Mouse (Mus musculus) kidney, postnatal 0 days (tissue): Measurements from ENCODE around the gene Cnga1. TPM values are rescaled to one million over a fixed set of nuclear protein-coding genes. Genes with fewer than 3 reads are reported as not detected.

ENCODE experiments used
- ATAC-seq: fragments of 200-750 bp; cut with Nextera tagmentation; replicated peaks from 2 replicates; pipeline ENCODE4 v1.8.0; 2017; ENCODE audit warnings: low read depth, moderate number of reproducible peaks, moderate TSS enrichment, moderate library complexity; ENCODE audit not compliant: low FRiP score
- DNase-seq: peaks from one replicate; pipeline ENCODE4 v3.0.0-alpha.2; 2016; ENCODE audit warnings: low spot score
- H3K27ac ChIP-seq: fragments of 300-500 bp; sonication (generic); 2 replicates; pipeline ENCODE4 v1.5.1; 2014; ENCODE audit warnings: mild to moderate bottlenecking
- H3K27me3 ChIP-seq: fragments of 300-500 bp; sonication (generic); 2 replicates; pipeline ENCODE4 v1.6.1; 2014; ENCODE audit warnings: low read length, mixed read lengths; ENCODE audit not compliant: insufficient read depth
- H3K36me3 ChIP-seq: fragments of 300-500 bp; sonication (generic); 2 replicates; pipeline ENCODE4 v1.6.1; 2014; ENCODE audit warnings: low read length, mixed read lengths; ENCODE audit not compliant: insufficient read depth
- H3K4me1 ChIP-seq: fragments of 300-500 bp; sonication (generic); replicated peaks from 2 replicates; pipeline ENCODE4 v1.6.1; 2014; ENCODE audit warnings: antibody characterized with exemption, low read length, mixed read lengths; ENCODE audit not compliant: insufficient read depth
- H3K4me2 ChIP-seq: fragments of 300-500 bp; sonication (generic); 2 replicates; pipeline ENCODE4 v1.6.1; 2014; ENCODE audit warnings: mild to moderate bottlenecking, low read length, moderate library complexity, mixed read lengths
- H3K4me3 ChIP-seq: fragments of 300-500 bp; sonication (generic); replicated peaks from 2 replicates; pipeline ENCODE4 v1.5.1; 2014; ENCODE audit warnings: low read depth, low read length
- H3K9ac ChIP-seq: fragments of 300-500 bp; sonication (generic); 2 replicates; pipeline ENCODE4 v1.6.1; 2014; ENCODE audit warnings: low read depth, low read length
- H3K9me3 ChIP-seq: fragments of 300-500 bp; sonication (generic); replicated peaks from 2 replicates; pipeline ENCODE4 v1.6.1; 2016; ENCODE audit warnings: low read length, inconsistent platforms, mixed read lengths
- CTCF ChIP-seq: IDR thresholded peaks from 2 replicates; pipeline ENCODE4 v1.5.1; 2016; ENCODE audit warnings: antibody characterized with exemption, low read depth, mild to moderate bottlenecking, moderate library complexity
- WGBS: fragments of 180-500 bp; shearing (Covaris S2); extraction: QIAGEN DNeasy Blood & Tissue Kit; methylation state at CpG from one replicate; pipeline ENCODE4 v1.1.7; 2014; 5-methylcytosine and 5-hydroxymethylcytosine counted together
- polyA plus RNA-seq: library from polyadenylated mRNA; unstranded; fragments of >200 nt; fragmentation: Nextera tagmentation; extraction: Ambion mirVana; gene quantifications from 2 replicates; pipeline ENCODE4 v1.2.1, GENCODE M21; 2015

The Cnga1 gene
- polyA plus RNA-seq, 1 experiment from 2014 or later, result 0.07 TPM

DNA sequence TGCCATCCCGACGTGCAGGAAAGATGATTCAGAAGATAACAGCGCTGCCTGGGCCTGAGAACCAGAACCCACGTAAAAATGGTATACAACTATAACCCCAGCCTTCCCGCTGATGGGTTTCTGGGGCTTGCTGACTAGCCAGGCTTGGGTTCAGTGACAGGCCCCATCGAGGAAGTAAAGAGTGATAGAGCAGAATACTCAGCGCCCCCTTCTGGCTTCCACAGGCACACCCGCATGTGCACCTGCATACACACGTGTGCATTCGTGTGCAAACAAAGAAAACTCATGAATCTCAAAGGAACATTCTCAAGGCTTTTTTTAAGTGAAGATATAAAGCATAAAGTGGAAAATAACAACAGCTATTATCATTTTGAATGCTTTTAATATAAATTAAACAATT lies 2.1 kb upstream of the Cnga1 start:
- Histone ChIP-seq H3K4me1 (0 out of 2 replicates have a peak, but pooled peaks cover 4% of the 10 kb centered on the region), H3K4me2 (no peak overlapping the region), H3K27me3 (no peaks in the 10 kb centered on the region), H3K9me3 (no peaks in the 10 kb centered on the region), H3K4me3 (no peak overlapping the region), H3K27ac (no peak overlapping the region), H3K9ac (no peak overlapping the region), H3K36me3 (no peaks in the 10 kb centered on the region)
- no peak for ATAC-seq
- TF ChIP-seq CTCF, result peak; percentile 53; the same call in 1 of the 2 replicates
- no peak for DNase-seq
- whole genome bisulfite sequencing, result 28% methylated on average over 10 of the region's 10 CpGs

DNA sequence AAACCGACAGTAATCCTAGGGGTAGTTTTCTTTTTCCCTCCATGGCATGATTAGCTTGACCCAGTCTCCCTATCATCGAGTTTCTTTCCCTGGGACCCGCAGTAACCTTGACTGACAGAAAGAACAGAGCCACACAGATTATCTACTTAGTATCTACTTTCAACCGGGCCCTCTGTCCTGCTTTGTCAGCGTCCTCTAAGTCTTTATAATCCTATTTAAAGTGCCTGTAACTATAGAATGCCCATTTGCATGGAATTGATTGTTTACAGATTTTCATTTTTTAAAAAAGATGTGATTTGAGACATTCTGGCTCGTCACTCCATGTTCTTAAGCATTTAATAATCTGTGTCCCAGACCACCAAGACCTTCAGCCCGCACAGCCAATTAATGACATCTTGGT lies 420 bp downstream of the Cnga1 start:
- no peak for TF ChIP-seq CTCF
- 67% methylated on average over 7 of the region's 7 CpGs for WGBS
- ATAC-seq, result no peak

DNA sequence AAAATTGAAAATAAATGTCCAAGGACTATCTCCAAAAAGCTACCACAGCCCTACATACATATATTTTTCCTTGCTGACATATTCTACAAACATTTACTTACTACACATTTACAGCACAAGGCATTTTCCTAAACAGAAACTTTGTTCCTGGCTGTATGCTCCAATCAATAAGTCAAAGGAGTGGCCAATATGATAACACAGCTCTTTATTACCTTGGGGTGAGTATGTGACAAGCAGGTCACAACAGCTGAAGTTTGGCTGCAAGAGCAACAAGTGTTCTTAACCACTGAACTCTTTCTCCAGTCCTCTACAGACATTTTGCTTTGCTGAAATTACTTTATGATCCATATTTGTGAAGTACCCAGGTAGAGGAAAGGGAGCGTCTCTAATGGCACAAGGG lies 4.0 kb downstream of the Cnga1 start:
- H3K4me1 ChIP-seq, result no peaks in the 10 kb centered on the region
- H3K27ac ChIP-seq, result no peak overlapping the region
- H3K9ac ChIP-seq, result no peak overlapping the region
- ATAC-seq (no peak), DNase-seq (no peak)
- TF ChIP-seq CTCF, result no peak
- no peak overlapping the region for H3K4me3 ChIP-seq
- H3K9me3 ChIP-seq, result no peaks in the 10 kb centered on the region
- H3K36me3 ChIP-seq, result no peaks in the 10 kb centered on the region
- WGBS, result 93% methylated on average over 1 of the region's 1 CpGs
- H3K27me3 ChIP-seq, result no peaks in the 10 kb centered on the region
- H3K4me2 ChIP-seq, result no peak overlapping the region

More for the DNA sequence above, 420 bp downstream of the Cnga1 start:
- Histone ChIP-seq H3K36me3 (no peaks in the 10 kb centered on the region), H3K27me3 (no peaks in the 10 kb centered on the region), H3K4me2 (no peak overlapping the region), H3K27ac (no peak overlapping the region), H3K9me3 (no peaks in the 10 kb centered on the region), H3K9ac (no peak overlapping the region), H3K4me3 (no peak overlapping the region), H3K4me1 (0 out of 2 replicates have a peak, but pooled peaks cover 4% of the 10 kb centered on the region)
- DNase-seq, result no peak

DNA sequence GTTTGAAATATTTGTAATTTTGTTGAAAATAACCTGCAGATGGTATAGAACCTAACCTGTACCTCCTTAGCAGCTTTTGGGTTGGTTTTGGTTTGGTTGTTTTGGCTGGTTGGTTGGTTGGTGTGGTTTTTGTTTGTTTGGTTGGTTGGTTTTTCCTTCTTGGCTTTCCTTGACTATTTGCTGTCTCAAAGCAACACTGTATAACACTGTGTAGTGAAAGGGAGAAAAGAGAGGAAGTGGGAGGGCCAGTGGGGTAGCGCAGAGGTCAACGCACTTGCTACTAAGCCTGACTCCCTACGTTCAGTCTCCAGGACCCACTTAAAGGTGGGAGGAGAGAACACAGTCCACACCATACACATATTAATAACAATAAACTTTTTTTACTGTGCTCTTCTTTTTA lies 7.5 kb downstream of the Cnga1 start:
- no peak for ATAC-seq
- no peaks in the 10 kb centered on the region for H3K27me3 ChIP-seq
- no peaks in the 10 kb centered on the region for H3K36me3 ChIP-seq
- H3K9ac ChIP-seq, result no peak overlapping the region
- DNase-seq, result no peak
- no peak overlapping the region for H3K27ac ChIP-seq
- no peak overlapping the region for H3K4me2 ChIP-seq
- no peak for TF ChIP-seq CTCF
- H3K4me1 ChIP-seq, result no peaks in the 10 kb centered on the region
- 56% methylated on average over 3 of the region's 3 CpGs for WGBS
- no peaks in the 10 kb centered on the region for H3K9me3 ChIP-seq
- no peak overlapping the region for H3K4me3 ChIP-seq

DNA sequence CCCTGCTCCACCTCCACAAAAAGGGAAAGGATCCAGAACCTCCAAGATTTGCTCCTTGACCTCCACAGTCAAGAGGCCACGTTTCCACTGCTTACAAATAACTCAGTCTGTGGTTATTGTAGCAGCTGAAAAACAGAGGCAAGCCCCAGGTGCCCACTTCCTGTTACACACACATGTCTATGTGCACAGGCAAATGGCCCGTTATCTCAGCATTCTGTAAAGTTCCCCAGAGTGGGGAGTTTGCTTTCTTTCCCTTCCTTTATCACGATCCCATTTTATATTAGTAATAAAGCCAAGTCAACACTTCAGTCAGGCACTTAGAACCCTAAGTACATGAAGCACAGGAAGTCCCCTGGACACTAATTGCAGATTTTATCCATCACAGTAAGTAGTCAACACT lies 8.0 kb downstream of the Cnga1 start:
- no peak for TF ChIP-seq CTCF

DNA sequence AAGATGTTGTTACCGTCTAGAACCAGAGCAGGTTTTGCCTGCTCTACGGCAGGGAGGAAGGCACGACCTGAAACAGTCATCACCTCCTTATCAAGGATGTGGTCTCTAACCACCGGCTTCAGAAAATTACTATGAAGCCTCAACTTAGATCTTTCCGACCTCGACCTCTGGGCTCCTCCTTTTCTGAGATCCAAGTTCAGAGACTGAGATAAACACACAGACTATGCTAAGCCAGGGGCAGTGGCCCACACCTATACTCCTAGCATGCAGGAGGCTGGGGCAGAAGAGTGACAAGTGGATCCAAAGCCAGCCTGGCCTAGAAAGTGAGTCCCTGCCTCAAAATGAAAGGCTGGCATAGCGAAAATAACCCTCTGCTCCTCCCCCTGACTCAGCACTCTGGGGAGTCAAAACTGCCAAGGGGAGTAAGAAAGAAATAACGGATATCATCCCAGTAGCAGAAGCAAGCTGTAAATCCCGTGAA lies 9.2 kb downstream of the Cnga1 start:
- DNase-seq (no peak), ATAC-seq (no peak)
- Histone ChIP-seq H3K27ac (no peak overlapping the region), H3K4me2 (no peak overlapping the region), H3K9ac (no peak overlapping the region), H3K9me3 (no peaks in the 10 kb centered on the region), H3K36me3 (no peaks in the 10 kb centered on the region), H3K4me1 (no peaks in the 10 kb centered on the region), H3K27me3 (no peaks in the 10 kb centered on the region), H3K4me3 (no peak overlapping the region)
- 77% methylated on average over 9 of the region's 9 CpGs for WGBS
- TF ChIP-seq CTCF, result no peak

More for the DNA sequence above, 8.0 kb downstream of the Cnga1 start:
- Histone ChIP-seq H3K4me1 (no peaks in the 10 kb centered on the region), H3K9me3 (no peaks in the 10 kb centered on the region), H3K36me3 (no peaks in the 10 kb centered on the region), H3K4me2 (no peak overlapping the region), H3K9ac (no peak overlapping the region), H3K4me3 (no peak overlapping the region), H3K27ac (no peak overlapping the region), H3K27me3 (no peaks in the 10 kb centered on the region)
- DNase-seq (no peak), ATAC-seq (no peak)
- WGBS, result 58% methylated on average over 3 of the region's 3 CpGs

DNA sequence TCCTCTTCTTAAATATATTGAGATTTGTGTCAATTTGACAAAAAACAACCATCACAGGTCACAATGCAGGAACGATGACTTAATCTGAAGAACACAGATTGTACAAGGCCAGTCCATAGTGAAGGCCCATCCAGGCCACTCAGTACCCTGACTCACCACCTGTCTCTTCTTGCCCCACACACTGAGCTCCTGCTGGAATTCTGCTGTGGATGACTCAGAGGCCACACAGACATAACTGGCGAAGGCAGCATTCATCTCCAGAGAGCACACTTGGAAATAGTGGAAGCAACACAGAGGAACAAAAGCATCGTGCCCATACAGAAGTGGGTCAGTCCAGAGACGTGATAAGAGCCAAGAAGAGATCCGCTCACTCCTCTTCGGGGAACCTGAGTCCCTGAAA lies 14.0 kb downstream of the Cnga1 start:
- Histone ChIP-seq H3K36me3 (no peaks in the 10 kb centered on the region), H3K9ac (no peak overlapping the region), H3K9me3 (no peaks in the 10 kb centered on the region), H3K4me2 (no peak overlapping the region), H3K4me1 (no peaks in the 10 kb centered on the region), H3K27ac (no peak overlapping the region), H3K4me3 (no peak overlapping the region), H3K27me3 (no peaks in the 10 kb centered on the region)
- DNase-seq (no peak), ATAC-seq (no peak)
- no peak for TF ChIP-seq CTCF
- WGBS, result 89% methylated on average over 6 of the region's 6 CpGs
